ENCODE assay signal across 8 mouse cellular contexts in the genomic region with DNA sequence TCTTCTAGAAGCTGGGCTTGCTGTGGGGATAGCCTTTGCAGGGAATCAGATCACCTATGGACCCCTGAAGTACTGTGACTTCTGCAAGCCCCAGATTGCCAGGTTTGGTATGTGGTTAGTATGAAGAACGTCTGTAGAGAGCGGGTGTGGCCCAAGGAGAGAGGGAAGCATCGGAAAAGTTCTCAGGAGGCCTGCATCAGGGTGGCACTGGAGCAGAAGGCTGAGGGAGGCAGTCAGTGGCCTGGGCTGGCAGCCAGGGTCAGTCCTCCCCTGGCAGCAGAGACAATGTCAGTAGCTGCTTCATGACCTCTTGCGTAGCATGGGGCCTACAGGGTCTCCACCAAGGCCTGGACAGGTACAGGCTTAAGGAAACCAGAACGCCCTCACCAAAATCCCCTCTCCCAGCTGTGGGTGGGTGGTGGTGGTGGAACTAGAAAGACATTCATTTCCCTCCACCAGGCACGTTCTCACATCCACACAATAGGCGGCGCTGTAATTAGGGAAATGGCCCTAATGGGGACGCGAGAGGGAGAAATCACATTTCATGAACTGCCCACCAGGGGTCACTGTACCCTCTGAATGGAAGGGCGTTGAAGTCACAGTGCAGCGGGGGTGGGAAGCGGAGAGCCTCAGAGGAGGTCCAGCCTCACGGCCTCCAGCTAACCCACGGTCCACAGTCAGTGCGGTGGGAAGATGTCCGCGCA. TPM values are rescaled to one million over a fixed set of nuclear protein-coding genes. Genes with fewer than 3 reads are reported as not detected.
DNase-seq lines count a peak whose midpoint lies in the region; ATAC-seq and TF ChIP-seq lines count a peak whose summit lies in the region.

No protein-coding gene starts in this region.

- no peak for TF ChIP-seq POLR2A in myocyte (IDR thresholded peaks at IDR 0.05; ENCODE audit: insufficient read length, low read depth)

- peak overlapping the region; percentile 54 for H3K4me2 ChIP-seq in embryonic facial prominence, embryonic 15.5 days (replicated peaks)
- peak overlapping the region; percentile 67 for H3K4me2 ChIP-seq in heart, embryonic 11.5 days
- peak overlapping the region; percentile 54 for H3K4me2 ChIP-seq in kidney, embryonic 15.5 days
- H3K4me2 ChIP-seq in myocyte (ENCODE audit: low read depth) = peak overlapping the region; percentile 43

- 27% methylated on average over 18 of the region's 18 CpGs for WGBS in embryonic facial prominence, embryonic 15.5 days
- WGBS in heart, embryonic 11.5 days (ENCODE audit: insufficient replicate concordance) = 26% methylated on average over 18 of the region's 18 CpGs
- WGBS in kidney, embryonic 15.5 days = 32% methylated on average over 18 of the region's 18 CpGs

- H3K27ac ChIP-seq in embryonic facial prominence, embryonic 15.5 days (replicated peaks) = no peak overlapping the region
- H3K27ac ChIP-seq in heart, embryonic 11.5 days (ENCODE audit: low read depth, low read length) = no peak overlapping the region
- no peak overlapping the region for H3K27ac ChIP-seq in kidney, embryonic 15.5 days

- H3K4me3 ChIP-seq in embryonic facial prominence, embryonic 15.5 days (replicated peaks) = peak overlapping the region; percentile 32
- H3K4me3 ChIP-seq in heart, embryonic 11.5 days (ENCODE audit: low read depth, low read length) = peak overlapping the region; percentile 38
- H3K4me3 ChIP-seq in kidney, embryonic 15.5 days (replicated peaks) = peak overlapping the region; percentile 25
- H3K4me3 ChIP-seq in myocyte = no peak overlapping the region

- no peaks in the 10 kb centered on the region for H3K79me2 ChIP-seq in myocyte (ENCODE audit: control insufficient read depth, insufficient read depth)

- no peak overlapping the region for H3K9ac ChIP-seq in embryonic facial prominence, embryonic 15.5 days
- no peak overlapping the region; the same call in 1 of the 2 replicates for H3K9ac ChIP-seq in heart, embryonic 11.5 days (ENCODE audit: low read depth, low read length)
- H3K9ac ChIP-seq in kidney, embryonic 15.5 days = no peak overlapping the region

- peaks cover 25% of the 10 kb centered on the region for H3K4me1 ChIP-seq in embryonic facial prominence, embryonic 15.5 days
- peaks cover 10% of the 10 kb centered on the region; the same call in 1 of the 2 replicates for H3K4me1 ChIP-seq in heart, embryonic 11.5 days (ENCODE audit: control insufficient read depth, insufficient read depth, low read length)
- H3K4me1 ChIP-seq in kidney, embryonic 15.5 days = peaks cover 20% of the 10 kb centered on the region

- no peak overlapping the region for H3ac ChIP-seq in myocyte (ENCODE audit: control insufficient read depth, insufficient read length)

- peak; percentile 87 for DNase-seq in A20 (ENCODE audit: low read depth, low spot score)
- DNase-seq in adrenal gland, postnatal 4 days (ENCODE audit: low spot score in 2 of 2) = peak; percentile 51 to 66
- DNase-seq in liver = peak; percentile 73
- peak; percentile 78 to 91 for DNase-seq in spleen, postnatal 4 days (ENCODE audit: low spot score in 2 of 2)

- ATAC-seq in embryonic facial prominence, embryonic 15.5 days (ENCODE audit: insufficient number of reproducible peaks, low FRiP score, low TSS enrichment, low read depth) = no peak
- ATAC-seq in heart, embryonic 11.5 days (replicated peaks; ENCODE audit: insufficient number of reproducible peaks, low FRiP score, low TSS enrichment) = no peak
- ATAC-seq in kidney, embryonic 15.5 days (replicated peaks; ENCODE audit: low FRiP score) = peak; percentile 63

- H3K36me3 ChIP-seq in embryonic facial prominence, embryonic 15.5 days = no peaks in the 10 kb centered on the region
- H3K36me3 ChIP-seq in heart, embryonic 11.5 days (ENCODE audit: control insufficient read depth, insufficient read depth, low read length) = no peaks in the 10 kb centered on the region
- H3K36me3 ChIP-seq in kidney, embryonic 15.5 days = no peaks in the 10 kb centered on the region
- H3K36me3 ChIP-seq in myocyte (ENCODE audit: control insufficient read depth, insufficient read depth) = no peaks in the 10 kb centered on the region

- H3K27me3 ChIP-seq in embryonic facial prominence, embryonic 15.5 days = peaks cover 27% of the 10 kb centered on the region
- H3K27me3 ChIP-seq in heart, embryonic 11.5 days (ENCODE audit: control insufficient read depth, insufficient read depth, low read length) = peaks cover 24% of the 10 kb centered on the region
- H3K27me3 ChIP-seq in kidney, embryonic 15.5 days = peaks cover 31% of the 10 kb centered on the region
- H3K27me3 ChIP-seq in myocyte (ENCODE audit: control insufficient read depth, insufficient read depth, insufficient read length) = peaks cover 7% of the 10 kb centered on the region

- no peaks in the 10 kb centered on the region for H3K9me3 ChIP-seq in embryonic facial prominence, embryonic 15.5 days (replicated peaks)
- H3K9me3 ChIP-seq in heart, embryonic 11.5 days (replicated peaks; ENCODE audit: control insufficient read depth, low read length) = no peaks in the 10 kb centered on the region
- no peaks in the 10 kb centered on the region for H3K9me3 ChIP-seq in kidney, embryonic 15.5 days (replicated peaks)

TF ChIP-seq in myocyte, 11 proteins besides CTCF, POLR2A, EP300 and RAD21:
- TF ChIP-seq SRF (IDR thresholded peaks at IDR 0.05; ENCODE audit: control insufficient read depth, insufficient read length, low read depth) (peak; percentile 21), TCF12 (IDR thresholded peaks at IDR 0.05; ENCODE audit: insufficient read depth, poor library complexity, severe bottlenecking) (no peak), MYOG (IDR thresholded peaks at IDR 0.05; ENCODE audit: control insufficient read depth in 1 of 3, insufficient read depth in 1 of 3, insufficient read length in 2 of 3, low read depth in 2 of 3) (no peak)

RNA-seq across cellular contexts. Expression of a gene that starts 31.2 kb away (rescaled TPM):
- total RNA-seq in adrenal gland, postnatal 4 days (2021) = 10 to 100 TPM; 21.0 to 22.3 TPM
- 12.3 and 12.4 TPM in 2 replicates for polyA plus RNA-seq in embryonic facial prominence, embryonic 15.5 days (2015; fragmentation: Nextera tagmentation; extraction: Ambion mirVana)
- 3.4 and 4.4 TPM in 2 replicates for polyA plus RNA-seq in heart, embryonic 11.5 days (2014; fragmentation: Nextera tagmentation; extraction: Ambion mirVana)
- 15.8 and 17.2 TPM in 2 replicates for polyA plus RNA-seq in kidney, embryonic 15.5 days (2015; fragmentation: Nextera tagmentation; extraction: Ambion mirVana)
- polyA plus RNA-seq in myocyte (2012; fragmentation: generic; extraction: Trizol) = 0.31 TPM
